Mouse (Mus musculus) neural tube, embryonic 15.5 days (tissue): ENCODE results near the gene Unc93a2. TPM values are rescaled to one million over a fixed set of nuclear protein-coding genes. Genes with fewer than 3 reads are reported as not detected.
"Not testable (repeated sequence)": the region's sequence is repeated elsewhere in the genome, so short reads cannot be mapped to it uniquely, and the experiment has no call there.

Source experiments
- ATAC-seq: fragments of 200-750 bp; cut with Nextera tagmentation; 2 replicates; pipeline ENCODE4 v1.8.0; 2017; ENCODE audit warnings: mild to moderate bottlenecking, moderate TSS enrichment, moderate library complexity; ENCODE audit not compliant: low FRiP score
- H3K27ac ChIP-seq: fragments of 300-500 bp; sonication (generic); replicated peaks from 2 replicates; pipeline ENCODE4 v1.5.1; 2015; ENCODE audit warnings: mild to moderate bottlenecking, inconsistent platforms
- H3K27me3 ChIP-seq: fragments of 300-500 bp; sonication (generic); replicated peaks from 2 replicates; pipeline ENCODE4 v1.6.1; 2015; ENCODE audit warnings: inconsistent platforms
- H3K36me3 ChIP-seq: fragments of 300-500 bp; sonication (generic); 2 replicates; pipeline ENCODE4 v1.6.1; 2015; ENCODE audit warnings: inconsistent platforms
- H3K4me1 ChIP-seq: fragments of 300-500 bp; sonication (generic); 2 replicates; pipeline ENCODE4 v1.6.1; 2015; ENCODE audit warnings: inconsistent platforms
- H3K4me2 ChIP-seq: fragments of 300-500 bp; sonication (generic); 2 replicates; pipeline ENCODE4 v1.6.1; 2015; ENCODE audit warnings: inconsistent platforms, mild to moderate bottlenecking, moderate library complexity
- H3K4me3 ChIP-seq: fragments of 300-500 bp; sonication (generic); replicated peaks from 2 replicates; pipeline ENCODE4 v1.5.1; 2015; ENCODE audit warnings: mild to moderate bottlenecking, inconsistent platforms
- H3K9ac ChIP-seq: fragments of 300-500 bp; sonication (generic); replicated peaks from 2 replicates; pipeline ENCODE4 v1.6.1; 2015; ENCODE audit warnings: mild to moderate bottlenecking, inconsistent platforms
- H3K9me3 ChIP-seq: fragments of 300-500 bp; sonication (generic); replicated peaks from 2 replicates; pipeline ENCODE4 v1.6.1; 2016; ENCODE audit warnings: inconsistent platforms
- WGBS: fragments of 180-500 bp; shearing (Covaris S2); methylation state at CpG from one replicate; pipeline ENCODE4 v1.1.7; 2015; ENCODE audit warnings: mixed read lengths; 5-methylcytosine and 5-hydroxymethylcytosine counted together
- polyA plus RNA-seq: library from polyadenylated mRNA; unstranded; fragments of >200 nt; fragmentation: Nextera tagmentation; extraction: Ambion mirVana; gene quantifications from 2 replicates; pipeline ENCODE4 v1.2.1, GENCODE M21; 2015

The Unc93a2 gene
- polyA plus RNA-seq, 1 experiment from 2014 or later: 0.10 TPM

GRCm38 (mm10) chr17:7366265-7366664 is 19.0 kb downstream of the Unc93a2 start:
- not testable (repeated sequence) for H3K4me3 ChIP-seq, H3K27ac ChIP-seq
- WGBS: 0% methylated on average over 1 of the region's 1 CpGs

DNA sequence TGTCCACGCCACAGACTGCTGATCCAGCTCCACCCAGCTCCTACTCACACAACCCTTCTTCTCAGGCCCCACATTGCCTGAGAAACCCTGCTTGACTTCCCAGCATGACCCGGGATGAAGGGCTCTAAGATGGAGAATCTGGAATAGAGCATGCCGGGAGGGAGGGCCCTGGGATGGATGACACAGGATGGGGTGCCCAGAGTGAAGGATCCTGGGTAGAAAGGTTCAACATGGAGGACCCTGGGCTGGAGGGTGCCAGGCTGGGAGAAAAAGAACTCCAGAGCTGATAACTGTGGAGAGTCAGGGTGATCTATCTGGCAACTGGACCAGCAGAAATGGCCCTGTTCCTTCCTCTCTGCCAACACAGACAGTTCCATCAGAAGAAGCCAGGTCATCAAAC is 19.6 kb downstream of the Unc93a2 start:
- WGBS: no CpG with 5 or more reads among the region's 3 CpGs
- H3K4me2 ChIP-seq, H3K36me3 ChIP-seq, H3K27ac ChIP-seq, ATAC-seq, H3K9ac ChIP-seq, H3K27me3 ChIP-seq, H3K9me3 ChIP-seq, H3K4me3 ChIP-seq, H3K4me1 ChIP-seq: not testable (repeated sequence)

More at GRCm38 (mm10) chr17:7366265-7366664, 19.0 kb downstream of the Unc93a2 start:
- not testable (repeated sequence) for ATAC-seq, H3K4me2 ChIP-seq, H3K9me3 ChIP-seq, H3K4me1 ChIP-seq, H3K36me3 ChIP-seq, H3K27me3 ChIP-seq, H3K9ac ChIP-seq

GRCm38 (mm10) chr17:7360749-7361465 is 24.4 kb downstream of the Unc93a2 start:
- not testable (repeated sequence) for ATAC-seq, H3K36me3 ChIP-seq, H3K4me2 ChIP-seq, H3K4me3 ChIP-seq, H3K9ac ChIP-seq, H3K27ac ChIP-seq, H3K9me3 ChIP-seq, H3K4me1 ChIP-seq, H3K27me3 ChIP-seq
- WGBS: 81% methylated on average over 9 of the region's 9 CpGs

GRCm38 (mm10) chr17:7359806-7360205 is 25.5 kb downstream of the Unc93a2 start:
- not testable (repeated sequence) for H3K4me2 ChIP-seq, H3K27ac ChIP-seq, H3K27me3 ChIP-seq, H3K9ac ChIP-seq, H3K9me3 ChIP-seq, H3K4me3 ChIP-seq, H3K36me3 ChIP-seq, ATAC-seq, H3K4me1 ChIP-seq
- 69% methylated on average over 4 of the region's 4 CpGs for WGBS

DNA sequence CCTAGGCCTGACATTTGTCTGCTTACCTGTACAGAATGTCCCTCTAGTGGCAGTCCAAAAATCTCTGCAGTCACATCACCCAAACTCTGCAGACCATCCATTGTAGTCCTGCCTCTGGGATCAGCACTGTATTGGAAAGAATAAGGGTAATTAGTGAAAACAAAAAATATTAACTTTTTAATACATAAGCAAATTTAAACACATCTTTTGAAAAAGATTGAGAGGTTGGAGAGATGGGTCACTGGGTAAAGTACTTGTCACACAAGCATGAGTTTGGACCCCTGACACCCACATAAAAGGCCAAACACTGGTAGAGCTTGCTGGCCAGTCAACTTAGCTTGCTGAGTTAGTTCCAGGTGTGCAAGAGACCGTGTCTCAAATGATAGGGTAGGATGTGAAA is 32.7 kb downstream of the Unc93a2 start, which contains the start of gene Ttll2:
TSS of gene Ttll2 (minus strand) at position 101 of the 400 bp plus-strand sequence.
- H3K36me3 ChIP-seq, H3K9me3 ChIP-seq, H3K4me2 ChIP-seq, ATAC-seq, H3K27me3 ChIP-seq, H3K4me1 ChIP-seq, H3K4me3 ChIP-seq, H3K9ac ChIP-seq, H3K27ac ChIP-seq: not testable (repeated sequence)
- 81% methylated on average over 1 of the region's 1 CpGs for WGBS

GRCm38 (mm10) chr17:7348765-7349164 is 36.5 kb downstream of the Unc93a2 start:
- not testable (repeated sequence) for H3K9me3 ChIP-seq, ATAC-seq, H3K27me3 ChIP-seq, H3K4me1 ChIP-seq, H3K9ac ChIP-seq, H3K36me3 ChIP-seq, H3K27ac ChIP-seq, H3K4me2 ChIP-seq, H3K4me3 ChIP-seq
- 77% methylated on average over 2 of the region's 3 CpGs for whole genome bisulfite sequencing

GRCm38 (mm10) chr17:7337381-7337780 is 47.9 kb downstream of the Unc93a2 start:
- not testable (repeated sequence) for H3K27me3 ChIP-seq, H3K4me2 ChIP-seq, H3K4me1 ChIP-seq, H3K27ac ChIP-seq, H3K9me3 ChIP-seq, H3K4me3 ChIP-seq, H3K36me3 ChIP-seq, H3K9ac ChIP-seq, ATAC-seq
- 65% methylated on average over 8 of the region's 9 CpGs for WGBS

- not testable (repeated sequence) for H3K27ac ChIP-seq, ATAC-seq, H3K4me3 ChIP-seq, H3K4me1 ChIP-seq, H3K9ac ChIP-seq, H3K36me3 ChIP-seq, H3K4me2 ChIP-seq, H3K27me3 ChIP-seq, H3K9me3 ChIP-seq
- WGBS: 77% methylated on average over 2 of the region's 5 CpGs
Measured at GRCm38 (mm10) chr17:7332745-7333144, 52.5 kb downstream of the Unc93a2 start.

GRCm38 (mm10) chr17:7326415-7326814 is 58.8 kb downstream of the Unc93a2 start:
- H3K27ac ChIP-seq, H3K9ac ChIP-seq, H3K4me2 ChIP-seq, ATAC-seq, H3K9me3 ChIP-seq, H3K4me1 ChIP-seq, H3K36me3 ChIP-seq, H3K27me3 ChIP-seq, H3K4me3 ChIP-seq: not testable (repeated sequence)
- 90% methylated on average over 5 of the region's 8 CpGs for WGBS

GRCm38 (mm10) chr17:7324346-7324745 is 60.9 kb downstream of the Unc93a2 start, which contains the start of gene Tcp10a:
Gene Tcp10a (plus strand): TSS chr17:7324646.
- H3K27me3 ChIP-seq, H3K4me3 ChIP-seq, H3K9ac ChIP-seq, ATAC-seq, H3K4me2 ChIP-seq, H3K36me3 ChIP-seq, H3K27ac ChIP-seq, H3K4me1 ChIP-seq, H3K9me3 ChIP-seq: not testable (repeated sequence)
- 95% methylated on average over 5 of the region's 5 CpGs for WGBS

GRCm38 (mm10) chr17:7319789-7320188 is 65.5 kb downstream of the Unc93a2 start:
- WGBS: 92% methylated on average over 6 of the region's 6 CpGs

GRCm38 (mm10) chr17:7315693-7316382 is 69.4 kb downstream of the Unc93a2 start:
- H3K4me2 ChIP-seq, H3K36me3 ChIP-seq, ATAC-seq: not testable (repeated sequence)

More at GRCm38 (mm10) chr17:7319789-7320188, 65.5 kb downstream of the Unc93a2 start:
- H3K4me3 ChIP-seq, H3K4me1 ChIP-seq, H3K9me3 ChIP-seq, H3K27me3 ChIP-seq, ATAC-seq, H3K9ac ChIP-seq, H3K4me2 ChIP-seq, H3K27ac ChIP-seq, H3K36me3 ChIP-seq: not testable (repeated sequence)

More at GRCm38 (mm10) chr17:7315693-7316382, 69.4 kb downstream of the Unc93a2 start:
- WGBS: 78% methylated on average over 7 of the region's 8 CpGs
- not testable (repeated sequence) for H3K27me3 ChIP-seq, H3K4me3 ChIP-seq, H3K27ac ChIP-seq, H3K9me3 ChIP-seq, H3K4me1 ChIP-seq, H3K9ac ChIP-seq
